Mouse (Mus musculus) liver, adult (tissue): ENCODE measurements at regions not wholly inside any gene's neighbourhood (a gene's known extent, or its start where the extent isn't known, plus 50 kb on each side); places are given as distances from the start of the nearest gene placed in this dataset.

Experiments used
- GATA4 ChIP-seq: IDR thresholded peaks from 2 replicates; pipeline ENCODE4 v1.6.1; 2014; ENCODE audit warnings: mild to moderate bottlenecking, low read length; ENCODE audit not compliant: insufficient replicate concordance

DNA sequence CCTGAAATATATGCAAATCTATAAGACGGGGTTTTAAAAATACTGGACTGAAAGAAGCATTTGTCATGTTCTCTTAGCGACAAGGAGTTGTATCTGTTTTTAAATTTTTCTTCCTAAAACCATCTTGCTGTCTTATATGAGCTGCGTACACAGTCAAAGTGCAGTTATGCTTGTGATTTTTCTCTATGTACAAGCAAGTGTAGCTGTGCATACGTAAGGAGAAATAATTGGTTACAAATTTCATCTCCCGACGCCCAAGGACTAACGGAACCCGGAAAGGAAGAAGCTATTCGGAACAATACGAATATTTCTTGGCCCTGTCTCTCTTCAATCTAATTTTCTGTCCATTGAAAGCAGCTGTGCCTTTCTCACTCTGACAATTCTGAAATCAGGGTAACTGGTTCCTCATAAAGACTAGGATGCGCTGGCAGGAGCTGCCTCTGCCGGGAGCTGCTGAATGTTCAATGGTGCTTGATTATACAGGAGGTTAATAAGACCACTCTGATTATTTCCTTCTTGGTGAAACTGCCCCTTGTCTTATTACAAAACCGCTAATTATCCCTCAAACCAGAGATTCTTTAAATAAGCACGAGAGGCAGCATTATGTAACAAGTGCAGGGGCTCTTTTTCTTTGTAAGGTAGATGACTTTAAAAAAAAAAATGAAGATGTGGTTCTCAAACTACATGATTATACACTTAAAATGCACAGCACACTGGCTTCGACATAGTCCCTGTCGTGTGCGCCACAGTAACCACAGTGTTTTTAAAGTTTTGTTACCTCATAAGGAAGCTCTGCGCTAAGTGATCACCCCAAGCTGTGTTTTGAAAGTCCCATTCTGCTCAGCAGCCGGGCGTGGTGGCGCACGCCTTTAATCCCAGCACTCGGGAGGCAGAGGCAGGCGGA lies 296.8 kb downstream of the Spry2 start:
- TF ChIP-seq GATA4 = no peak

DNA sequence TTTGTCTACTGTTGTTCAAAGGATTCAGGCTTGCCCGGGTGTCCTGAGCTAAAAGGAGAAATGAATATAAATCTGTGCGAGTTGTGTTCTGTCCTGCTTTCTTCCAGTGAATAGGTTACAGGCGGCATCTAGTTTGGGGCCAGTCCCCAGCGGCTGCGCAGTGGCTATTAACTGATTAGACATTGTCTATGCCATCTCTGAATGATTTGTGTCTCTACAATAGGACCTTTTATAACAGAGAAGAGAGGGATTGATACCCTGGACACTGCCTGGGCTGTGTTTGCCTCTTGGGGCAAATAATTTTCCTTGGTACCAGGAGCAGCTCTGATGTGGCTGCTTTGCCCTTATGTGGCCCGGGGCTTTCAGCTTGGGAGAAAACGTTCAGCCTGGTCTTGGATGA lies 306.9 kb downstream of the Spry2 start:
- no peak for TF ChIP-seq GATA4

DNA sequence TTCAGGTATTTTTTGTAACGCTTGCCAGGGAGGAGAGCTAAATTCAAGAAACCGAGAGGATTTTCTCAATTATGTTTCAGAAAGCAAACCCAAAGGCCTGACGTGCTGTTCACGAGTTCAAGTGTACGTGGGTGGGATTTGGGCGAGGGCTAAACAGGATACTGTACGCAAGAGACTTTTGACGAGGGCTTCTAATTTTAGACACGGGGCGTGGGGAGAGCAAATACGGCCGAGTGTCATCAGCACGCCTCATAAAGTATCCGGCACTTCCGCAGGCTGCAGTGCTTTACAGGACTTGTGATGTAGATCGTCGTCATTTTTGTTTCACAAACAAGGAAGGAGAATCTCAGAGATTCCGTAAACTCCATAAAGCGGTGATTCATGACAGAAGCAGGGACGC lies 307.4 kb downstream of the Spry2 start:
- no peak for TF ChIP-seq GATA4

DNA sequence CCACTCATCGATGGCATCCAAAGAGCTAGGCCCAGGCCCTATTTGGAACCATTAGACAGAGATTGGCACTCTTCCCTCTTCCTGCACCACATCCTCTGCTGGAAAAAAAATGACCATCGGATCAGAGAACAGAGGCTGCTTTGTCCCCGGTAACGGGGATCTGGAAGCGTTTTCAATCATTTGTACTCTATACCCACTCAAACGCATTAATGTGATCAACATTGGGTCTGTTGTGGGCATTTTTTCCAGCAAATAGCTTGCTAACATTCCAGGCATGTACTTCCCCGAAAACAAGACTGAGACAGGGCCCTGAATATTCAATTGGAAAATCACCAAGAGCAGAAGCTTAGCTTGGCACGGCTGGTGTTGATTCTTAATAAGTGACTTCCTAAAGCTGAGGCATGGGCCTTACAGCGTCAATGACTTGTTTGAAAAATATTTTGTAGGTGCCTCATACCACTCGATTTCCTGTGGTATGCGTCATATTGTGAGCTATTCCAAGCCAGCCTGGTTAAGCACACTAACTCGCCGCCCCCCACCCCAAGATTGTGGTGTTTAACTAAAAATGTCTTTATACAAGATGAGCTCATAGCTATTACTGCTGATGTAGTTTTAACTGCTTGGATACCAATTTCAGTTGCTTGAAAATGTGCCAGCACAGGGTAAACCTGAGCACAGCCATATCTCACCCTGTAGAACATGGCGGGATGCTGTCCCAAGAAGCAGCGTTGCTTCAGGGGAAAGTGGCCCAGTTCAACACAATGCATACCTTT lies 308.0 kb downstream of the Spry2 start:
- TF ChIP-seq GATA4 = no peak

DNA sequence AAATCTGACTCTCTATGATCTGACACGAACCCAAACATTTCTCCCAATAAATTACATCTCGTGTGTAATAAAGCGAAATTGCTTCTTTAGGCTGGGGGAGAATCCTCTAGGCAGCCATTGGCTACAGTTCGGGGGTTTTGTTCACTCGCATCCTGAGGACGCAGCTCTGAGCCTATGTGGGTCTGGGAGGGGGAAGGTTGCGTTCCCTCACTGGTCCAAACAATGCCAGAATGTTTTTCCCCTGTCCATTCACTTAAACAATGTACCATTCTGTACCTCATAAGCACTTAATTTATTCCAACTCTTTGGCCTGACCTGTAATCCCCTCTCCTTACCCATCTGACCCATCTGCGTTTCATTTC lies 308.6 kb downstream of the Spry2 start:
- no peak for TF ChIP-seq GATA4

DNA sequence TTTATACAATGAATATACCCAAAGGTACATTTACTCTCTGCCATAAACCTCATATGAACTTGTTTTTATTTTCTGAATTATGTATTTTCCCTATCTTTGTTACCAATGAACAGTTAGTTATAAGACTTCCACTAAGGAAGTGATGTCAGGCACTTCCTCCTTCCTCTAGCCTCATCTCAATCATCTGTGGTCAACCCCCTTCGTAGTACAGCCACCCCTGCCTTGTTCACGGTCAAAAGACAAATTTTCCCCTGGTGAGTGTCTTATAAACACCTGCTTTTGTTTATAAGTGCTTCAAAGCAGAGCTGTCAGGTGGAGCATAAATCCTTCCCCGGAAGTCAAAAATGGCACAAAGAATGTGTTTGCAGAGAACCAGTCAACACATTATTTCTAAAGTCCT lies 312.0 kb downstream of the Spry2 start:
- TF ChIP-seq GATA4 = no peak

DNA sequence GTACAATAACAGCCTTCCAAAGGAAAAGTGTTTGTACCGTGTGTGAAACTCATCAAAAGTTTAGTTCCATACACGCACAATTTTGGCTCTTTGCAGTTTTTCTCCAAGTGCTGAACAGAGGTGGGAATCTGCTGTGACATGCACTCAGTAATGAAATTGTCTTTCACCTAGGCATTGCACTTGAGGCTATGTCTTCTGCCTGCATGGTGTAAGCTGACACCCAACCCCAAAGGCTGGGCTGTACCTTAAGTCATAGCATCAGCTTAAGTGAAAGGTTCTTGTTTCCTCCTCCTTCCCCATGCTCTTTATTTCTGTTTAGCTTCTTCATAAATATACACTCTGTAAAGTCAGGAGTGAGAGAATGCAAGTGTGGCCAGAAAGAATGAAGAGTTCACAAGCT lies 313.1 kb downstream of the Spry2 start:
- TF ChIP-seq GATA4 = no peak

DNA sequence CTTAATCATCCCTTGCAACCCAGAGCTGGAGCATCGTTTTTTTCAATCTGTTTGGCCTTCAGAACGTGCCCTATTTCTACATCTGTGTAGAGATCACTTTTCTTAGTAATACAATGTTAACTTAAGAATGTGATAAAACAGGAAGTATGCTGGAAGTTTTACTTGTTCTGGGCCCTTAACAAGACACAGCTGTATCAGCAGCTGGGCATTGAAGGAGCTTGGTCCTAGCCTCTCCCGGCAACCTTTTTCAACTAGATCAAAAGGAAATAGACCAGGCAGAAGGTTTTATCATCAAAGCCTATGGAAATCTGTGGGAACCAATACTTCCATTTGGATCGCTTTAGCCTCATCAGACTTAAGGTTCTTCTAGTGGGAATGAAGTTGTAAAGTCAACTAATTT lies 317.9 kb downstream of the Ndfip2 start:
- TF ChIP-seq GATA4 = no peak

DNA sequence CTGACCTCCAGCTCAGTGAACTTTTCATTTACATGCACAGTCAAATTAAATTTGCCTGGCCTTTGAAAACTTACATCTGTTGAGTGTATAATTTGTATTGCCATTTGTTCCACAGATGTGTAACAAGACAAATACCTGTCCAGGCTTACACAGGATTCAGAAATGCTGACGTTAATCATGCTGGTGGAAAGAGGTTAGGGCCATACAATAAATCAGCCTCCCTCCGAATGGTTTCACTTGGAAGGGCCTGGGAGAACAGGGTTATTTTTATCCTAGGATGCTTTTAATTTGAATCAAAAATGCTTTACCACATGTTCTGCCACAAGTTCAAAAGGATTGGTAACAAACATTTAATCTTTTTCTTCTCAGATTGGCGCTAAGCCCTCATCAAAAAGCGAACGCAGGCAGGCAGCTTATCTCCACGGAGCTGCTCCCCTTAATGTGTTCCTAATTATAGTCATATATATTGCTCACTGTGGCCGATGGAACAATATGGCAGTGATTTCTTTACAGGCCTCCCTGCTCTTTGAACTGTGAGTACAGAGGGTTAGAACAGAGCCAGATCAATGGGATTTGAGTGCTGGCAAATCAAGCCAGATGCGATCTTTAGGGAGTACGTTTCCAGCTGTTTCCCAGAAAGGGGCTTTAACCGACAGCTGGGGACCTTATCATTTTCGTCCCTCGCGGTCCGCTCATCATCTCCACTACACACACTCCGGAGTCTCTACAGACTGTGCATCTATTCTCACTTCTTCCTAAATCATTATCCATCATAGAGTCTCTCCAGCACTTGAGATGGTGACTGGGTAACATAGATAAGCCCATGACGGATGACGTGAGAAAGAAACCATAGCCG lies 313.9 kb downstream of the Ndfip2 start:
- no peak for TF ChIP-seq GATA4

DNA sequence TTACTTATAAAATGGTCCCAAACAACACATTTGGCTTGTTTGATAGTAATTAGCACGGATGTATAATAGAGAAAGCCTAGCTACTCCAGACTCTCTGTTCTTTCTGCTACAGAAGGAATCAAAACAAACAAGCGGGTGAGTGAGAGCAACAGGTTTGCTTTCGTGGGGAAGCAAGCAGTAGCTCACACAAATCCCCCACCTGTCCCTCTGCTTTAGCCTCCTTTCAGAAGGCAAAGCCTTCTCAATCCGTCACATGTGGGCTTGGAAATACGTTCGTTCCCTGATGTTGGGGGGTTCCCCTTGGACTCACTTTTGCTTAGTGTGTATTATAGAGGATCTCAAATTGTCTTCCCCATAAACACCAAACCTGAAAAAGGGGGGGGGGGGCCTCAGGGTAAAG lies 311.8 kb downstream of the Ndfip2 start:
- TF ChIP-seq GATA4 = no peak

DNA sequence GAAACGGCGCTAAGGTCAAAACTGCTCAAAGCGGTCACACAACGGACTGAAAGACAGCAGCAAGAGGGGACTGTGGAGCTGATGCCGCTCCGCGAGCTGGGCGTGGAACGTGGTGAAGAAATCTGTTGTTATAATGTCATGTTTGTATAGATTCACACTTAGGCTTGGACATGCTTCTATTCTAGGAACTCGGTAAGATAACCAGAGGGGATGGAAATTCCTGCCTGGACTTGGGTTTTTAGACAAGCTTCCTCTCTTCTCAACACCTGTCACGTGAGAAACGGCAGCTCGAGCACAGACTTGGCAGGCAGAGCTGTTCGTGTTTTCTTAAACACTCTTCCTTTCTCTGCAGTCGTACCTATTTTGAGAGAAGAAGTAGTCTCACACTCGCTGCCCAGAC lies 307.5 kb downstream of the Ndfip2 start:
- TF ChIP-seq GATA4 = no peak

DNA sequence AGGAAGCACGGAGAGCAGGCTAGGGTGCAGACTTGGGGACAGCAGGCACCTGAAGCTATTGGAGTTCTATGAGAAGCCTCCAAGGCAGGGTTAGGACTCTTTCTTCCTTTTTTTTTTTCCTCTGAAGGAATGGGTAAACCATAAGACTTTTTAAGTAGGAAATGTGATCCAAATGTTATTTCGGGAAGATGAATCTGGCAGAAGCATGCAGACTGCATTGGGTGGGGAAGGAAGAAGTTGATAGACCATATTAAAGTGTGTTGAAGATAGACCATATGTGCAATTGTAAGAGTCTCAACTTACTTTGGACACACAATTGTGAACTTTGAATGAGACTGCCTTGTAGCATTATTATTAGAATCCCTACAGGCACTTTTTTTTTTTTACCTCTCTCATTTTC lies 304.5 kb downstream of the Ndfip2 start:
- no peak for TF ChIP-seq GATA4

DNA sequence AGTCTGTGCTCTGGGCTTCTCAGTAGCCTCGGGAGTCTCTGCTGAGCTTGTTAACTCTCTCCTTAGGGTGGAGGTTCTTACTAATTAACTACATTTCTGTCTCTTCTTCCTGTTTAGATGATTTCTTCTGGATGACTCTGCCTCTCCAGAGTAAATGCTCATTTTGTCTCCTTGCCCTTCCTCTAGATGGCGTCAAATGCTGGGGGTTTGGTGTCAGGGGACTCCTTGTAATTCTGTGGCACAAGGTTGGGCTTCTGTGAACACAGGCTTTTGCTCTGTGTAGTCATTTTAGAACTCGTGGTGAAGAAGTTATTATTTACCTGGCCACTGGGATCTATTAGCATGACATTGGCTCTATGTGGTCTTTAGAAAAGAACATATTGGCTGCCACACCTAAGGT lies 298.4 kb downstream of the Ndfip2 start:
- no peak for TF ChIP-seq GATA4

DNA sequence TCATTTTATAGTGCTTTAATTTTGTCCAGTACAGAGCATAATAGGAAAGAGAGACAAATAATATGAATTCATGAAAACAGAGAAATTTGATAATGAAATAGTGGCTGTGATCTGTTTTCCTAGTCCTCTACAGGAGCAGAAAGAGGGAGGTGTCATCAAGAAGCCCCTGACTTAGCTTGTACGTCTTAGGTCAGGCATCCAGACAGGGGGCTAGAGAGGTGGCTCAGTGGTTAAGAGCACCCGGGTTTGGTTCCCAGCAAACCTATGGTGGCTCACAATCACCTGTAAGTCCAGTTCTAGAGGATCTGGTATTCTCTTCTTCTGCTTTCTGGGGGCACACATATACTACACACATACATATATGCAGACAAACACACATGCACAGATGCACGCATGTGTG lies 285.7 kb downstream of the Ndfip2 start:
- no peak for TF ChIP-seq GATA4

DNA sequence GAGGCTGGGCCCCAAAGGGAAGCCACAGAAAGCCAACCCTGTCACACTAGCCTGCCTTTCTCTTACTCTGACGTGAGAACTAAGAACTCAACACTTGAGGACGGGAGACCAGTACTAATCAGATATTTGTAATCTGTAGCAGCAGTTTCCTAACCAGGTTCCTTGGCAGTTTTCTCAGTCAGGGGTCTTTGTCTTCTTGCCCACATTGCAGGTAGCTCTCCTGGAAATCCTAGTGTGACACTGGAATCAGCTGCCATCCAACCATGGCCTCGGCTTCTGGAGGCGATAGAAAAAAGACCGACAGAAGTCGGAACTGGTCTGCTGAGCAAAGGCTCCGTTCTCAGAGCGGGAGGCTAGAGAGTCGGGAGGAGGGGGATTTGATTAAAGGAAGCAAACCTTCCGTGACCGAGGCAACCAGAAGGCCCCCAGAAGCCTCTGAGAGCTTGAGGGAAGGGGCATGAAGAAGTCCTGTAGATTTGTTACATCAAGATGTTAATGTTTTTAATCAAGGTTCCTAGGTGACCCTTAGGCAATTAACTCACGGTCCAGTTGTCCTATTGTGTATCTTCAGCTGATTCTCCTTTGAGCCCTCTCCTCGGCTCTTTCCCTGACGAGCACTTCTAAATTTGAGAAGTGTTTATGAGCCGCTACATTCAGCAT lies 284.2 kb downstream of the Ndfip2 start:
- no peak for TF ChIP-seq GATA4
